Mouse (Mus musculus) c-Kit-positive CD71-positive TER-119-positive erythroid progenitor cells, embryonic 14.5 days (primary cell): ENCODE results near the gene Bcl2l1.

ENCODE experiments used
- DNase-seq: peaks from one replicate; pipeline ENCODE4 v3.0.0-alpha.2; 2013; ENCODE audit warnings: low spot score

The Bcl2l1 gene

GRCm38 (mm10) chr2:152824438-152825167 is 6.9 kb downstream of the Bcl2l1 start:
- DNase-seq = no peak

GRCm38 (mm10) chr2:152823770-152824169 is 7.8 kb downstream of the Bcl2l1 start:
- DNase-seq = no peak

- DNase-seq = no peak
These were observed 10.0 kb downstream of the Bcl2l1 start for GRCm38 (mm10) chr2:152821566-152821965.

GRCm38 (mm10) chr2:152821023-152821422 is 10.5 kb downstream of the Bcl2l1 start:
- no peak for DNase-seq

- no peak for DNase-seq
These were observed 11.2 kb downstream of the Bcl2l1 start for GRCm38 (mm10) chr2:152820369-152820768.

- DNase-seq = no peak
These were observed 11.6 kb downstream of the Bcl2l1 start for GRCm38 (mm10) chr2:152819926-152820325.

GRCm38 (mm10) chr2:152819097-152819624 is 12.4 kb downstream of the Bcl2l1 start:
- no peak for DNase-seq

GRCm38 (mm10) chr2:152818679-152819078 is 12.8 kb downstream of the Bcl2l1 start:
- no peak for DNase-seq

GRCm38 (mm10) chr2:152817596-152818291 is 13.8 kb downstream of the Bcl2l1 start:
- peak; percentile 57 for DNase-seq

GRCm38 (mm10) chr2:152816657-152817348 is 14.7 kb downstream of the Bcl2l1 start:
- no peak for DNase-seq

GRCm38 (mm10) chr2:152815879-152816656 is 15.5 kb downstream of the Bcl2l1 start:
- no peak for DNase-seq

GRCm38 (mm10) chr2:152814213-152814874 is 17.2 kb downstream of the Bcl2l1 start:
- peak; percentile 80 for DNase-seq

GRCm38 (mm10) chr2:152813232-152813631 is 18.3 kb downstream of the Bcl2l1 start:
- no peak for DNase-seq

- peak; percentile 79 for DNase-seq
These were observed 20.0 kb downstream of the Bcl2l1 start for GRCm38 (mm10) chr2:152811336-152812165.

GRCm38 (mm10) chr2:152810158-152810941 is 21.2 kb downstream of the Bcl2l1 start:
- DNase-seq = no peak

- no peak for DNase-seq
These were observed 23.4 kb downstream of the Bcl2l1 start for GRCm38 (mm10) chr2:152808178-152808577.

- no peak for DNase-seq
These were observed 25.5 kb downstream of the Bcl2l1 start for GRCm38 (mm10) chr2:152806037-152806436.

- no peak for DNase-seq
These were observed 26.4 kb downstream of the Bcl2l1 start for GRCm38 (mm10) chr2:152805111-152805490.

- DNase-seq = no peak
These were observed 27.0 kb downstream of the Bcl2l1 start for GRCm38 (mm10) chr2:152804408-152805110.
